Mouse (Mus musculus) bone marrow, adult 2 months (tissue): Measurements from ENCODE around the gene Gpr152.
A peak's percentile ranks its signal among the peaks of the same experiment; 100 is the strongest.

Source experiments
- CTCF ChIP-seq: fragments of 200-500 bp; IDR thresholded peaks from 2 replicates; pipeline ENCODE4 v1.5.1; 2011; ENCODE audit warnings: low read length, control low read depth; ENCODE audit not compliant: control insufficient read depth, insufficient read depth
- POLR2A ChIP-seq: fragments of 200-500 bp; IDR thresholded peaks from 2 replicates; pipeline ENCODE4 v1.6.1; 2011; ENCODE audit warnings: low read depth, mild to moderate bottlenecking, control low read depth, low read length, borderline replicate concordance; ENCODE audit not compliant: control insufficient read depth

- TF ChIP-seq POLR2A (no peak), CTCF (peak; percentile 99)
These were observed 40.5 kb upstream of the Gpr152 start for GRCm38 (mm10) chr19:4099056-4099455.
